In the genomic region with DNA sequence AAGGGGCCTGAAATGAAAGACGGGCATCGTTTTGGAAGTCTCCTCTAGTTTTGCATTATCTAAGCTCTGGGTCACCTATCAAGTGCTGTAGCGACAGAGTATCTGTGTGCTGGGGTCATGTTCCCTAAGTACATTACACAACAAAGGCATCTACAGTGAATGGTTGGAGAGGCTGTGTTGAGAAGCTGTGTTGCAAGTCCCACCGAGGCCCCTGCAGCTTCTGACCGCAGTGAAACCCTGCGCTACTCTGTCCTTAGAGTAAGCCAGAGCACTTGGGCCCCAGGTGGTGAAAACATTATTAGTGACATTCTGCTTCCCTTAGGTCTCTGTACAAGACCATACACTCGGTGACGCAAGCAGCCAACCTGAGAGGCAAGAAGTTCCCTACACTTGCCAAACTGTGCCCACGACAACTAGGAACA, we compare ENCODE assay signal across 9 mouse cellular contexts. TPM values are rescaled to one million over a fixed set of nuclear protein-coding genes. Genes with fewer than 3 reads are reported as not detected.
DNase-seq lines count a peak whose midpoint lies in the region; ATAC-seq and TF ChIP-seq lines count a peak whose summit lies in the region.
"Had no signal": no experiment of that assay in that cellular context is flagged by ENCODE, and none has a peak within 500 bp of the region (broad histone marks: within the 10 kb centered on the region; RNA-seq: fewer than 3 reads in every experiment).

No protein-coding gene starts in this region.

- no peaks in the 10 kb centered on the region for H3K9me3 ChIP-seq in lung, embryonic 14.5 days (ENCODE audit: low read depth, low read length)
- no peaks in the 10 kb centered on the region for H3K9me3 ChIP-seq in forebrain, embryonic 11.5 days (ENCODE audit: control insufficient read depth, low read length)
- no peaks in the 10 kb centered on the region for H3K9me3 ChIP-seq in limb, embryonic 11.5 days (ENCODE audit: control insufficient read depth, low read length)
- H3K9me3 ChIP-seq in neural tube, embryonic 15.5 days (replicated peaks): no peaks in the 10 kb centered on the region

- no peak for ATAC-seq in lung, embryonic 14.5 days (ENCODE audit: insufficient read depth)
- ATAC-seq in forebrain, embryonic 11.5 days (replicated peaks; ENCODE audit: low FRiP score): no peak; the same call in 1 of the 2 replicates
- peak; percentile 26; the same call in 1 of the 2 replicates for ATAC-seq in limb, embryonic 11.5 days (ENCODE audit: insufficient number of reproducible peaks, low FRiP score, low TSS enrichment, low read depth)
- ATAC-seq in neural tube, embryonic 15.5 days (ENCODE audit: low FRiP score): no peak; the same call in 1 of the 2 replicates

- no peak for TF ChIP-seq CTCF in lung, embryonic 14.5 days (IDR thresholded peaks at IDR 0.05; ENCODE audit: low read depth)

- H3K36me3 ChIP-seq in lung, embryonic 14.5 days (ENCODE audit: insufficient read depth): no peaks in the 10 kb centered on the region
- H3K36me3 ChIP-seq in forebrain, embryonic 11.5 days (ENCODE audit: control insufficient read depth, insufficient read depth, low read length): no peaks in the 10 kb centered on the region
- no peaks in the 10 kb centered on the region for H3K36me3 ChIP-seq in limb, embryonic 11.5 days (ENCODE audit: control insufficient read depth, insufficient read depth, low read length)
- H3K36me3 ChIP-seq in neural tube, embryonic 15.5 days: peaks cover 5% of the 10 kb centered on the region; the same call in 1 of the 2 replicates

- 31% methylated on average over 9 of the region's 9 CpGs for WGBS in lung, embryonic 14.5 days
- WGBS in forebrain, embryonic 11.5 days: 30% methylated on average over 9 of the region's 9 CpGs
- 34% methylated on average over 9 of the region's 9 CpGs for WGBS in limb, embryonic 11.5 days
- WGBS in neural tube, embryonic 15.5 days: 26% methylated on average over 9 of the region's 9 CpGs

- no peak for DNase-seq in lung, embryonic 14.5 days
- DNase-seq in lung, postnatal 25 days (ENCODE audit: low spot score): no peak
- peak; percentile 51 for DNase-seq in forebrain, embryonic 11.5 days (ENCODE audit: low spot score)
- DNase-seq in limb, embryonic 11.5 days (ENCODE audit: low spot score): no peak
- no peak for DNase-seq in thymus, postnatal 36 days
- DNase-seq in ovary, postnatal 36 days (ENCODE audit: low spot score): no peak
- no peak for DNase-seq in adrenal gland, adult 18-20 months (ENCODE audit: low spot score in 2 of 2)

- H3K27ac ChIP-seq in lung, embryonic 14.5 days (ENCODE audit: low read depth): no peak overlapping the region
- H3K27ac ChIP-seq in forebrain, embryonic 11.5 days (ENCODE audit: low read depth, low read length): no peak overlapping the region
- H3K27ac ChIP-seq in limb, embryonic 11.5 days (replicated peaks; ENCODE audit: low read depth, low read length): no peak overlapping the region
- H3K27ac ChIP-seq in neural tube, embryonic 15.5 days (replicated peaks): peak overlapping the region; percentile 96

- peaks cover 23% of the 10 kb centered on the region; the same call in 1 of the 2 replicates for H3K27me3 ChIP-seq in lung, embryonic 14.5 days (ENCODE audit: insufficient read depth, low read length)
- H3K27me3 ChIP-seq in forebrain, embryonic 11.5 days (ENCODE audit: control insufficient read depth, insufficient read depth, low read length): peaks cover 19% of the 10 kb centered on the region
- H3K27me3 ChIP-seq in limb, embryonic 11.5 days (ENCODE audit: control insufficient read depth, insufficient read depth, low read length): peaks cover 20% of the 10 kb centered on the region
- H3K27me3 ChIP-seq in neural tube, embryonic 15.5 days (replicated peaks): peaks cover 9% of the 10 kb centered on the region; the same call in 1 of the 2 replicates

- H3K4me2 ChIP-seq in lung, embryonic 14.5 days: peak overlapping the region; percentile 98
- H3K4me2 ChIP-seq in forebrain, embryonic 11.5 days (ENCODE audit: low read depth, low read length, severe bottlenecking): peak overlapping the region; percentile 99
- peak overlapping the region; percentile 98 for H3K4me2 ChIP-seq in limb, embryonic 11.5 days (ENCODE audit: low read depth, severe bottlenecking)
- peak overlapping the region; percentile 87 for H3K4me2 ChIP-seq in neural tube, embryonic 15.5 days

- no peaks in the 10 kb centered on the region for H3K4me1 ChIP-seq in lung, embryonic 14.5 days (ENCODE audit: insufficient read depth)
- H3K4me1 ChIP-seq in forebrain, embryonic 11.5 days (replicated peaks; ENCODE audit: control insufficient read depth, insufficient read depth, low read length): peaks cover 7% of the 10 kb centered on the region; the same call in 1 of the 2 replicates
- no peaks in the 10 kb centered on the region for H3K4me1 ChIP-seq in limb, embryonic 11.5 days (ENCODE audit: control insufficient read depth, insufficient read depth, low read length)
- peaks cover 42% of the 10 kb centered on the region for H3K4me1 ChIP-seq in neural tube, embryonic 15.5 days

- peak overlapping the region; percentile 65 for H3K9ac ChIP-seq in lung, embryonic 14.5 days
- peak overlapping the region; percentile 68 for H3K9ac ChIP-seq in forebrain, embryonic 11.5 days (ENCODE audit: low read length)
- no peak overlapping the region for H3K9ac ChIP-seq in limb, embryonic 11.5 days (ENCODE audit: low read length)
- H3K9ac ChIP-seq in neural tube, embryonic 15.5 days (replicated peaks): peak overlapping the region; percentile 87

- peak overlapping the region; percentile 67 for H3K4me3 ChIP-seq in lung, embryonic 14.5 days (ENCODE audit: low read depth, low read length)
- peak overlapping the region; percentile 70 for H3K4me3 ChIP-seq in forebrain, embryonic 11.5 days (ENCODE audit: low read depth, low read length)
- peak overlapping the region; percentile 73 for H3K4me3 ChIP-seq in limb, embryonic 11.5 days (ENCODE audit: low read depth, low read length)
- H3K4me3 ChIP-seq in neural tube, embryonic 15.5 days (replicated peaks): peak overlapping the region; percentile 83
- H3K4me3 ChIP-seq: myocyte had no signal

RNA-seq across cellular contexts. Expression of gene Atp8a2, which starts 20.5 kb away (rescaled TPM):
- 0.95 and 1.6 TPM in 2 replicates for polyA plus RNA-seq in lung, embryonic 14.5 days (2014; fragmentation: Nextera tagmentation; extraction: Ambion mirVana)
- 4.9 and 6.8 TPM in 2 replicates for polyA plus RNA-seq in forebrain, embryonic 11.5 days (2014; fragmentation: Nextera tagmentation; extraction: Ambion mirVana)
- 2.7 and 3.5 TPM in 2 replicates for polyA plus RNA-seq in limb, embryonic 11.5 days (2014; fragmentation: Nextera tagmentation; extraction: Ambion mirVana)
- 35.4 and 46.8 TPM in 2 replicates for polyA plus RNA-seq in neural tube, embryonic 15.5 days (2015; fragmentation: Nextera tagmentation; extraction: Ambion mirVana)
- 1 to 10 TPM; 1.1 to 2.0 TPM for total RNA-seq in adrenal gland, adult 18-20 months (2021)
